Mouse (Mus musculus) ES-Bruce4 (cell line): ENCODE results near the gene Nat8f1.
"Not testable (repeated sequence)": the region's sequence is repeated elsewhere in the genome, so short reads cannot be mapped to it uniquely, and the experiment has no call there.

Source experiments
- CTCF ChIP-seq: IDR thresholded peaks from one replicate; pipeline ENCODE4 v1.8.1; 2011; ENCODE audit warnings: low read depth, low read length
- POLR2A ChIP-seq: IDR thresholded peaks from one replicate; pipeline ENCODE4 v1.8.1; 2011; ENCODE audit warnings: low read length; ENCODE audit not compliant: insufficient read depth

- not testable (repeated sequence) for TF ChIP-seq CTCF, POLR2A
These were observed 32.2 kb downstream of the Nat8f1 start for GRCm38 (mm10) chr6:85883246-85883645.
